Mouse (Mus musculus): ENCODE measurements around the gene Tbx3.

DNA sequence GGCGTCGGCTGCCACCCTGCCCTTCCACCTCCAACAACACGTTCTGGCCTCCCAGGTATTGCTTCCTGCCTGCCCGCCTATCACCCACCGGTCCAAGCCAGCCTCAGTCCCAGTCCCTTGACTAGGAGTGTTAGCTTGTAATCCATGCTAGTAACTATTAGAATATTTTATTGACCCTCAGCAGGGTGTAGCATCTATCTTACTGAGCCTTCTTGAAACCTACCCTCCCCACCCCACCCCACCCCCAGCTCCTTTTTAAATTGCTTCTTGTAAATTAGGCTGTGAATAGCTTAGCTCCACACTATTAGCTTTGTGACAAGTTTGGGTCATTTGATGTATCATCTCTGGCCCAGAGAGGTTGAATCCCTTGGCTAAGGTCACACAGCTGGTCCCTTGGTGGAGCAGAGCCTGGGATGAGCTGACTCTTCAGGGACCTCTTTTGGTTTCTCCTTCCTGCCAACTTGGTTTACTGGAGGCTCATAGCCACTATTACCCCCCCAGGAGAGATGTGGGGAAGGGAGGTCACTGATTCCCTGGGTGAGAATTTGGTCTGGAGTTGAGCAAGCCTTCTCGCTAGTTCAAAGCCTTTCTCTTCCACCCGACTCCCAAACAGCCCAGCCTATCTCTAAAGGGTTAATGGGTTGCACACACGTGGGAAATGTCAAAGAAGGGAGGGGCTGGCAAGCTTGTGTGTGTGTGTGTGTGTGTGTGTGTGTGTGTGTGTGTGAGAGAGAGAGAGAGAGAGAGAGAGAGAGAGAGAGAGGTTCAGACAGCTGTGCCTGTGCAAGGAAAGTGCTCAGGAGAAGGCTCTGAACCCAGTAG, 10.8 kb downstream of the Tbx3 start:
- TF ChIP-seq CTCF (IDR thresholded peaks at IDR 0.05; ENCODE audit: extremely low read depth, insufficient read length, insufficient replicate concordance, low read depth, low read length) (no peak), POLR2A (IDR thresholded peaks at IDR 0.05; ENCODE audit: low read depth, low read length) (no peak)

All from small intestine, adult 2 months (tissue).